Mouse (Mus musculus) CH12.LX (cell line): Measurements from ENCODE around the gene Gm18596. TPM values are rescaled to one million over a fixed set of nuclear protein-coding genes. Genes with fewer than 3 reads are reported as not detected.

Source experiments
- DNase-seq: peaks from one replicate; pipeline ENCODE4 v3.0.0-alpha.2; 2013; ENCODE audit errors: extremely low read depth
- H3K27ac ChIP-seq: 2 replicates; pipeline ENCODE4 v1.5.1; 2012; ENCODE audit warnings: low read depth, mild to moderate bottlenecking, control low read depth, moderate library complexity; ENCODE audit not compliant: insufficient read depth
- H3K27me3 ChIP-seq: replicated peaks from 2 replicates; pipeline ENCODE3; 2012; ENCODE audit warnings: inconsistent platforms
- H3K36me3 ChIP-seq, 2 experiments: replicated peaks in 1 of 2; 2 replicates each; pipeline versions ENCODE3 to v1.6.1; 2012; ENCODE audit warnings: inconsistent platforms in 1 of 2, low read length in 1 of 2, mild to moderate bottlenecking in 1 of 2, mixed read lengths in 1 of 2, moderate library complexity in 1 of 2; ENCODE audit not compliant: control insufficient read depth in 1 of 2, insufficient read depth in 1 of 2
- H3K4me1 ChIP-seq, 2 experiments: 2 replicates each; pipeline ENCODE4 v1.6.1; 2012; ENCODE audit warnings: inconsistent platforms in 1 of 2, moderate library complexity in 1 of 2; ENCODE audit not compliant: insufficient read depth in 2 of 2, control insufficient read depth in 1 of 2
- H3K4me2 ChIP-seq: 2 replicates; pipeline ENCODE4 v1.6.1; 2012; ENCODE audit warnings: low read depth, mild to moderate bottlenecking, control low read depth; ENCODE audit not compliant: poor library complexity, insufficient read depth, severe bottlenecking
- H3K4me3 ChIP-seq, 3 experiments: fragments of 150-350 bp in 1 of 3; sonication (generic) in 1 of 3; replicated peaks in 1 of 3; 2 replicates each; pipeline versions ENCODE3 to v1.5.1; 2011 to 2012; ENCODE audit warnings: low read depth in 2 of 3, low read length in 2 of 3, mild to moderate bottlenecking in 2 of 3, moderate library complexity in 2 of 3, control low read depth in 1 of 3, improper control_type of control experiment in 1 of 3, inconsistent platforms in 1 of 3, mixed read lengths in 1 of 3; ENCODE audit not compliant: poor library complexity in 1 of 3
- H3K79me2 ChIP-seq: replicated peaks from 2 replicates; pipeline ENCODE4 v1.6.1; 2012; ENCODE audit warnings: mild to moderate bottlenecking, moderate library complexity; ENCODE audit not compliant: control insufficient read depth, poor library complexity, insufficient read depth, severe bottlenecking; ENCODE audit errors: extremely low read depth
- H3K9ac ChIP-seq: 2 replicates; pipeline ENCODE4 v1.6.1; 2012; ENCODE audit warnings: low read depth, mild to moderate bottlenecking, control low read depth, moderate library complexity; ENCODE audit not compliant: insufficient read depth
- H3K9me3 ChIP-seq: replicated peaks from 2 replicates; pipeline ENCODE3; 2012; ENCODE audit warnings: low read length, inconsistent platforms, mixed read lengths
- CHD2 ChIP-seq: IDR thresholded peaks from 2 replicates; pipeline ENCODE4 v1.6.1; 2011; ENCODE audit warnings: low read length, improper control_type of control experiment
- CTCF ChIP-seq, 2 experiments: IDR thresholded peaks in 1 of 2; conservative IDR thresholded peaks in 1 of 2; 2 replicates each; pipeline ENCODE4 v1.5.1; 2011 to 2012; ENCODE audit warnings: low read depth in 2 of 2, low read length in 2 of 2, improper control_type of control experiment in 1 of 2, inconsistent platforms in 1 of 2, mild to moderate bottlenecking in 1 of 2, moderate library complexity in 1 of 2
- E2F4 ChIP-seq: IDR thresholded peaks from 2 replicates; pipeline ENCODE4 v1.6.1; 2011; ENCODE audit warnings: low read depth, low read length, improper control_type of control experiment; ENCODE audit not compliant: insufficient replicate concordance
- ELF1 ChIP-seq: IDR thresholded peaks from 2 replicates; pipeline ENCODE4 v1.6.1; 2014; ENCODE audit warnings: low read depth, mild to moderate bottlenecking, inconsistent platforms, low read length, improper control_type of control experiment
- EP300 ChIP-seq: IDR thresholded peaks from 2 replicates; pipeline ENCODE4 v1.6.1; 2011; ENCODE audit warnings: low read length, improper control_type of control experiment
- ETS1 ChIP-seq: conservative IDR thresholded peaks from 2 replicates; pipeline ENCODE4 v1.6.1; 2012; ENCODE audit warnings: low read depth, mild to moderate bottlenecking, inconsistent platforms, low read length, improper control_type of control experiment, moderate library complexity
- GABPA ChIP-seq: IDR thresholded peaks from 2 replicates; pipeline ENCODE4 v1.6.1; 2012; ENCODE audit warnings: low read depth, low read length, improper control_type of control experiment, inconsistent platforms; ENCODE audit not compliant: insufficient replicate concordance
- HCFC1 ChIP-seq: IDR thresholded peaks from 2 replicates; pipeline ENCODE4 v1.6.1; 2012; ENCODE audit warnings: low read depth, mild to moderate bottlenecking, inconsistent platforms, low read length, improper control_type of control experiment
- IRF4 ChIP-seq: IDR thresholded peaks from 2 replicates; pipeline ENCODE4 v1.6.1; 2014; ENCODE audit warnings: low read depth, mild to moderate bottlenecking, inconsistent platforms, low read length, improper control_type of control experiment
- KAT2A ChIP-seq: IDR thresholded peaks from 2 replicates; pipeline ENCODE4 v1.6.1; 2012; ENCODE audit warnings: low read length, improper control_type of control experiment, inconsistent platforms; ENCODE audit not compliant: insufficient replicate concordance
- MAFK ChIP-seq: IDR thresholded peaks from 2 replicates; pipeline ENCODE4 v1.6.1; 2011; ENCODE audit warnings: low read length, improper control_type of control experiment; ENCODE audit not compliant: insufficient replicate concordance
- MYC ChIP-seq: IDR thresholded peaks from 2 replicates; pipeline ENCODE4 v1.6.1; 2011; ENCODE audit warnings: low read depth, mild to moderate bottlenecking, improper control_type of control experiment, low read length
- NELFE ChIP-seq: IDR thresholded peaks from 2 replicates; pipeline ENCODE4 v1.6.1; 2011; ENCODE audit warnings: low read depth, low read length, improper control_type of control experiment
- RAD21 ChIP-seq: IDR thresholded peaks from 2 replicates; pipeline ENCODE4 v1.6.1; 2011; ENCODE audit warnings: low read depth, mild to moderate bottlenecking, low read length, improper control_type of control experiment, moderate library complexity
- SMC3 ChIP-seq: IDR thresholded peaks from 2 replicates; pipeline ENCODE4 v1.6.1; 2011; ENCODE audit warnings: low read depth, low read length, improper control_type of control experiment
- TBP ChIP-seq: conservative IDR thresholded peaks from 2 replicates; pipeline ENCODE4 v1.6.1; 2011; ENCODE audit warnings: low read depth, low read length, improper control_type of control experiment
- TCF12 ChIP-seq: IDR thresholded peaks from 2 replicates; pipeline ENCODE4 v1.6.1; 2014; ENCODE audit warnings: low read depth, mild to moderate bottlenecking, inconsistent platforms, low read length, improper control_type of control experiment
- UBTF ChIP-seq: IDR thresholded peaks from 2 replicates; pipeline ENCODE4 v1.6.1; 2012; ENCODE audit warnings: low read depth, mild to moderate bottlenecking, inconsistent platforms, low read length, improper control_type of control experiment, moderate library complexity
- USF1 ChIP-seq: IDR thresholded peaks from 2 replicates; pipeline ENCODE4 v1.6.1; 2014; ENCODE audit warnings: low read depth, mild to moderate bottlenecking, inconsistent platforms, low read length, improper control_type of control experiment
- USF2 ChIP-seq: conservative IDR thresholded peaks from 2 replicates; pipeline ENCODE4 v1.6.1; 2011; ENCODE audit warnings: low read depth, low read length, improper control_type of control experiment
- ZKSCAN1 ChIP-seq: IDR thresholded peaks from 2 replicates; pipeline ENCODE4 v1.6.1; 2012; ENCODE audit warnings: low read depth, inconsistent platforms, low read length, improper control_type of control experiment, borderline replicate concordance
- ZNF384 ChIP-seq: IDR thresholded peaks from 2 replicates; pipeline ENCODE4 v1.6.1; 2012; ENCODE audit warnings: low read depth, low read length, improper control_type of control experiment, inconsistent platforms
- dilution Hi-C: fragments of 300-500 bp; cut with MboI; formaldehyde crosslinking; loops from 2 replicates; pipeline ENCODE4 v1.14.3; 2020; ENCODE audit warnings: low sequenced_read_pairs; ENCODE audit not compliant: extremely low pct_unique_long_range_greater_than_20kb, extremely low pct_ligation_motif_present
- in situ Hi-C: fragments of 300-500 bp; cut with MboI; formaldehyde crosslinking; loops from 3 replicates; pipeline ENCODE4 v1.14.3; 2019; ENCODE audit warnings: low sequenced_read_pairs, low pct_ligation_motif_present, low pct_unique_long_range_greater_than_20kb, mixed read lengths
- polyA plus RNA-seq: library from polyadenylated mRNA; unstranded; fragments of >175 nt; gene quantifications from 2 replicates; pipeline ENCODE4 v1.2.1, GENCODE M21; 2012; ENCODE audit warnings: low read depth; ENCODE audit not compliant: insufficient read length
- total RNA-seq, 2 experiments: library from RNA; depleted of rRNA; stranded (reverse); fragments of 300-350 nt in 1 of 2; fragments of >200 nt in 1 of 2; gene quantifications; 2 replicates each; pipeline ENCODE4 v1.2.3; 2012 to 2014

Gm18596 gene
- total and polyA plus RNA-seq, 3 experiments, result not detected

- H3K4me3 ChIP-seq, result no peak overlapping the region
- no peak for DNase-seq
- no peak overlapping the region for H3K9ac ChIP-seq
- H3K4me1 ChIP-seq, result no peaks in the 10 kb centered on the region
- H3K4me2 ChIP-seq, result no peak overlapping the region
- TF ChIP-seq NELFE, result no peak
- TF ChIP-seq CHD2, result no peak
- peak; percentile 23 for TF ChIP-seq RAD21
- no peak for TF ChIP-seq USF2
- TF ChIP-seq ZNF384, result no peak
- TF ChIP-seq EP300, result no peak
- no peak for TF ChIP-seq GABPA
- no peak for TF ChIP-seq HCFC1
- TF ChIP-seq ELF1, result no peak
- peak; percentile 65; the same call in 1 of the 2 replicates for TF ChIP-seq MYC
- no peak for TF ChIP-seq TBP
- TF ChIP-seq KAT2A, result no peak
- TF ChIP-seq SMC3, result peak; percentile 29; the same call in 1 of the 2 replicates
- TF ChIP-seq ZKSCAN1, result no peak
- peak in 1 of 2 experiments; percentile 56; a peak in 2 of 4 replicates for TF ChIP-seq CTCF (conservative IDR thresholded peaks at IDR 0.05 in 1 of 2, IDR thresholded peaks at IDR 0.05 in 1 of 2; ENCODE audit: low read depth in 2 of 2, low read length in 2 of 2)
- TF ChIP-seq E2F4, result no peak
- TF ChIP-seq IRF4, result no peak
- TF ChIP-seq TCF12, result no peak
- TF ChIP-seq UBTF, result no peak
- peaks cover 56% of the 10 kb centered on the region for H3K27me3 ChIP-seq
- dilution Hi-C loops (no loop called here), in situ Hi-C loops (no loop called here)
- H3K27ac ChIP-seq, result no peak overlapping the region
- no peaks in the 10 kb centered on the region for H3K36me3 ChIP-seq
- H3K9me3 ChIP-seq, result peaks cover 3% of the 10 kb centered on the region
- no peaks in the 10 kb centered on the region for H3K79me2 ChIP-seq
These were observed 14.2 kb downstream of the Gm18596 start for GRCm38 (mm10) chr10:77728280-77728679.

- in situ Hi-C loops, result no loop called here
- TF ChIP-seq ETS1 (no peak), MAFK (no peak), USF1 (no peak), MYC (no peak), NELFE (no peak), TBP (no peak), HCFC1 (no peak)
These were observed 16.3 kb downstream of the Gm18596 start, which contains the start of gene Gm10100 for GRCm38 (mm10) chr10:77726186-77726585. TSS of gene Gm10100 (plus strand) at chr10:77726486.

More at GRCm38 (mm10) chr10:77726186-77726585, 16.3 kb downstream of the Gm18596 start, which contains the start of gene Gm10100:
- H3K4me1 ChIP-seq, result no peaks in the 10 kb centered on the region
- no peak within 1 kb of the TSS for H3K4me3 ChIP-seq
- H3K9me3 ChIP-seq, result peaks cover 3% of the 10 kb centered on the region
- no peaks in the 10 kb centered on the region for H3K79me2 ChIP-seq
- H3K9ac ChIP-seq, result no peak within 1 kb of the TSS
- DNase-seq, result no peak
- no peak within 1 kb of the TSS for H3K27ac ChIP-seq
- no peak within 1 kb of the TSS for H3K4me2 ChIP-seq
- peaks cover 51% of the 10 kb centered on the region for H3K27me3 ChIP-seq
- dilution Hi-C loops, result no loop called here
- H3K36me3 ChIP-seq, result no peaks in the 10 kb centered on the region
